Mouse (Mus musculus): ENCODE measurements at regions not wholly inside any gene's neighbourhood (a gene's known extent, or its start where the extent isn't known, plus 50 kb on each side); places are given as distances from the start of the nearest gene placed in this dataset.
A peak's percentile ranks its signal among the peaks of the same experiment; 100 is the strongest.

DNA sequence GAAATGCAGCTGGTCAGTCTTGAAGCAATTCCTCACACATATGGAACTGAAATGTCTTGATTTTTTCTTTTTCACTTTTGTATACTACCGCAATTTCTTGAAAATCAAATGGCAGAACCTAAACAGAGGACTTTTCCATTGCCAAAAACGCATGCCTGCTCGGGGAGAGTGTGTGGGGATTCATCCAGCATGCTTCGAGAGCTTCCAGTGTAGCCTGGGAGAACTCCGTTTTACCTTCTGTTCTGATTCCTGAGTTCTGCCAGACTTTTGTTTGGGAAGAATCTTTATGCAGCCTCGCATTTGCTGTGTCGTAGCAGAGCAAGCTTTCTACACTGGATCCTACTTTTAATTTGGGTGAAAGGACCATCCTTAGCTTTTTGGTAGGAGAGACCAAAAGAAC, 461.4 kb downstream of the Lmo4 start:
- 68% methylated on average over 7 of the region's 7 CpGs for WGBS
- Histone ChIP-seq H3K9me3 (replicated peaks; ENCODE audit: control insufficient read depth, low read length) (no peaks in the 10 kb centered on the region), H3K4me3 (ENCODE audit: low read length) (no peak overlapping the region), H3K27me3 (ENCODE audit: control insufficient read depth, insufficient read depth, low read length) (no peaks in the 10 kb centered on the region), H3K9ac (ENCODE audit: low read length) (no peak overlapping the region), H3K4me1 (ENCODE audit: control insufficient read depth, insufficient read depth, low read length) (no peaks in the 10 kb centered on the region), H3K27ac (ENCODE audit: low read length) (no peak overlapping the region), H3K4me2 (ENCODE audit: low read depth, low read length) (peak overlapping the region; percentile 0; the same call in 1 of the 2 replicates), H3K36me3 (ENCODE audit: control insufficient read depth, insufficient read depth) (no peaks in the 10 kb centered on the region)
- ATAC-seq (replicated peaks; ENCODE audit: extremely low read depth, insufficient read depth, low FRiP score), result no peak

DNA sequence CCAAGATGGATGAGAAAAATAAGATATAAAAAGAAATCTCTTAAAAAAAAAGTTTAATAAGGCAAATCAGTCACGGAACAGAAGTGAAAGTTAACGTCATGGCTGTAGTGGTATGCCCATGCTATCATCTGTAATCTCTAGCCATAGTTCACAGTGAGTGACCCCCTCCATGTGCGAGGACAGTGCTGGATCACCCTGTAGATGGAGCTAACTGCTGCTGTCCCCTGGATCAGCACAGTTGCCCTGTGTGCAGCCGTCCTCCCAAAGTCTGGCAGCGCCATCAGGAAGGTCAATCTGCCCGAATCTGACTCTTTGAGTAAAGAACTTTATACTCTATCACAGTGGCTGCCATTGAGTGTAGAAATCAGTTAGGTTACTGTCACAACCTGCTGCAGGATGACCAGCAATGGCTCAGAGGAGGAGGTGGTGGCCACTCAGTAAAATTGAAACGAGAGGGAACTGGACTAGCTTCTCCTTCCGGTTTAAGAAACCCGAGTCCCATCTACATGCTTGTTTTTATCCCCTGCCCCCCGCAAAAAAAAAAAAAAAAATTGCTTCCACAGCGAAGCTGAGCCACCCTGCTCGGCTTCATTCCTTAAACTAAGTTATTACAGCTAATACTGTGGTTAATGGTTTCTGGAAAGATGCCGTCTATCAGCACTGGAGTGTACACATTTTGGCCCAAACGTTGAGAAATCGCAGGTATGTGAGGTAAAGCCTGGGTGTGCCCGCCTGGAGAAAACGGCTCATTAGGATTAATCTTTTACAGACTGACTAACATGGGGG, 462.0 kb downstream of the Lmo4 start:
- no peak for ATAC-seq (replicated peaks; ENCODE audit: extremely low read depth, insufficient read depth, low FRiP score)
- no peak overlapping the region for H3K9ac ChIP-seq (ENCODE audit: low read length)
- 66% methylated on average over 17 of the region's 17 CpGs for WGBS
- H3K36me3 ChIP-seq (ENCODE audit: control insufficient read depth, insufficient read depth), result no peaks in the 10 kb centered on the region
- no peaks in the 10 kb centered on the region for H3K27me3 ChIP-seq (ENCODE audit: control insufficient read depth, insufficient read depth, low read length)
- H3K4me2 ChIP-seq (ENCODE audit: low read depth, low read length), result peak overlapping the region; percentile 0; the same call in 1 of the 2 replicates
- no peaks in the 10 kb centered on the region for H3K4me1 ChIP-seq (ENCODE audit: control insufficient read depth, insufficient read depth, low read length)
- no peak overlapping the region for H3K27ac ChIP-seq (ENCODE audit: low read length)
- no peak overlapping the region for H3K4me3 ChIP-seq (ENCODE audit: low read length)
- no peaks in the 10 kb centered on the region for H3K9me3 ChIP-seq (replicated peaks; ENCODE audit: control insufficient read depth, low read length)

DNA sequence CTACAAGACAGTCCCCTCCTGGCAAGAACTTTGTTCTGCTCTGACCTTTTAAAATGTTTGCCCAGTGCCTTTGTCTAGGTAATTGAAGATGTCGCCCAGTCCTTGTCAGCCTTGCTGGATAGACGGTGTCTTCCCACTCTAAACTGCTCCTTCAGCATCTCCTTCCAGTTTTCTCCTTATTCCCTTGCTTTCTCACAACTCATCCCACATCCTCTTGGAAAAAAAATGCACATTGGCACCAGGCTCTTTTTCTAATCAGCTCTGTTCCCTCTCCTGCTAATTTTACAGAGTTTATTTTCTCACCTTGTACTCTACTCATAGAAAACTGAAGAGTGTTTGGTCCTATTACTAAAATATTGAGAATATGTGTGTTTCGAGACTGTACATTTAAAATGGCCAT, 466.3 kb downstream of the Lmo4 start:
- no peak for ATAC-seq (replicated peaks; ENCODE audit: extremely low read depth, insufficient read depth, low FRiP score)
- Histone ChIP-seq H3K4me2 (ENCODE audit: low read depth, low read length) (no peak overlapping the region), H3K36me3 (ENCODE audit: control insufficient read depth, insufficient read depth) (no peaks in the 10 kb centered on the region), H3K9me3 (replicated peaks; ENCODE audit: control insufficient read depth, low read length) (no peaks in the 10 kb centered on the region), H3K27me3 (ENCODE audit: control insufficient read depth, insufficient read depth, low read length) (no peaks in the 10 kb centered on the region), H3K4me3 (ENCODE audit: low read length) (no peak overlapping the region), H3K27ac (ENCODE audit: low read length) (no peak overlapping the region), H3K9ac (ENCODE audit: low read length) (no peak overlapping the region), H3K4me1 (ENCODE audit: control insufficient read depth, insufficient read depth, low read length) (no peaks in the 10 kb centered on the region)
- 63% methylated on average over 3 of the region's 3 CpGs for WGBS

DNA sequence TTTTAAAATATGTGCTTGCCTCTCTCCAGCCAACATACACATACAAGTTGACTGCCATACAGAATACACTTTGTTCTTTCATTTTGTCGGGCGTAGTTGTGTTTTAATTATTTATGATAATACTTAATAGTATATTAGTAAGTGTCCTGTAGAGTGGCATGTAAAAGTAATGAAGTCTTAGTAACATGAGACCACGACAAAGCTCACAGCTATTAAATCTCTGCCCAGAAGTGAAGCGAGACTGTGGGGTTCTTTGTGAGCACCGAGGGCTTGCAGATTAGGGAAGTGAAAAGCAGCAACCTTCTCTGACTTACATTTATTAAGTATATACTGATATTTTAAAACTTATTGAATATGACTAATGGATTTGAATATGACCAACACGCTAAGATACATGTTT, 467.2 kb downstream of the Lmo4 start:
- no peak for ATAC-seq (replicated peaks; ENCODE audit: extremely low read depth, insufficient read depth, low FRiP score)
- H3K36me3 ChIP-seq (ENCODE audit: control insufficient read depth, insufficient read depth), result no peaks in the 10 kb centered on the region
- H3K4me3 ChIP-seq (ENCODE audit: low read length), result no peak overlapping the region
- H3K27me3 ChIP-seq (ENCODE audit: control insufficient read depth, insufficient read depth, low read length), result no peaks in the 10 kb centered on the region
- 78% methylated on average over 6 of the region's 6 CpGs for WGBS
- no peaks in the 10 kb centered on the region for H3K4me1 ChIP-seq (ENCODE audit: control insufficient read depth, insufficient read depth, low read length)
- H3K27ac ChIP-seq (ENCODE audit: low read length), result no peak overlapping the region
- H3K4me2 ChIP-seq (ENCODE audit: low read depth, low read length), result no peak overlapping the region
- no peak overlapping the region for H3K9ac ChIP-seq (ENCODE audit: low read length)
- H3K9me3 ChIP-seq (replicated peaks; ENCODE audit: control insufficient read depth, low read length), result no peaks in the 10 kb centered on the region

DNA sequence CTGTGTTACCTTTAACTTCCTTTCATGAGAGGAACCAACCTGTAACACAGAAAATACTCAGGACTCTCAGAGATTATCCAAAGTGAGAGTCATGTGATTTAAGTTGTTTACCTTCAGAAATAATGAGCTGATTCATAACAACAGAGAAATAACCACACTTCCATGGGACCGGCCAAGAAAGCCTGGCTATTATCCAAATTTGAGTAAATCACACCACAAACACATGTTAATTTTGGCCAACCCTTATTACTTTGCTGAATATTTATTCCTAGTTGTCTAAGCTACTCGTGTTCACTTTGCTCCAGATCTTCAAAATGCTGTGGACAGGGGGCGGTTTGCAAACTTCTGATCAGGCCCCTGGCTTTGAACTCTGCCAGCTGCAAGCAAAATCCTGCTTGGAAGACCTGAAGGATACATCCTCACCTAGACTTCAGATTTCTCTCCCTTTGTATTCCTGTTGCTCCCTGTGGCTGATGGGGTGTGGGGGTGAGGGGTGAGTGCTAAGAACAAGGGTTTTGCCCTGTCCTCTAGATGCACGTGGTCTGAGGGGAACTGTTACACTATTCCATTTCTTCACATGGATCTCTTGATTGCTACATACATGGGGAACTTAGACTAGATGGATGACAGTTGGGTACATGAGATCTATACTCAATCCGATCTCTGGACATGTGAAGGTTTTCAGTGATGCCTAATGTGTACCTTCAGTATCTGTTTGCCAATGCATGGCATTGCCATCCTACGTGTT, 468.2 kb downstream of the Lmo4 start:
- no peak overlapping the region for H3K4me2 ChIP-seq (ENCODE audit: low read depth, low read length)
- no peak overlapping the region for H3K27ac ChIP-seq (ENCODE audit: low read length)
- ATAC-seq (replicated peaks; ENCODE audit: extremely low read depth, insufficient read depth, low FRiP score), result no peak
- no peaks in the 10 kb centered on the region for H3K27me3 ChIP-seq (ENCODE audit: control insufficient read depth, insufficient read depth, low read length)
- H3K9ac ChIP-seq (ENCODE audit: low read length), result no peak overlapping the region
- no peak overlapping the region for H3K4me3 ChIP-seq (ENCODE audit: low read length)
- H3K4me1 ChIP-seq (ENCODE audit: control insufficient read depth, insufficient read depth, low read length), result no peaks in the 10 kb centered on the region
- WGBS, result 76% methylated on average over 6 of the region's 6 CpGs
- H3K36me3 ChIP-seq (ENCODE audit: control insufficient read depth, insufficient read depth), result no peaks in the 10 kb centered on the region
- no peaks in the 10 kb centered on the region for H3K9me3 ChIP-seq (replicated peaks; ENCODE audit: control insufficient read depth, low read length)

DNA sequence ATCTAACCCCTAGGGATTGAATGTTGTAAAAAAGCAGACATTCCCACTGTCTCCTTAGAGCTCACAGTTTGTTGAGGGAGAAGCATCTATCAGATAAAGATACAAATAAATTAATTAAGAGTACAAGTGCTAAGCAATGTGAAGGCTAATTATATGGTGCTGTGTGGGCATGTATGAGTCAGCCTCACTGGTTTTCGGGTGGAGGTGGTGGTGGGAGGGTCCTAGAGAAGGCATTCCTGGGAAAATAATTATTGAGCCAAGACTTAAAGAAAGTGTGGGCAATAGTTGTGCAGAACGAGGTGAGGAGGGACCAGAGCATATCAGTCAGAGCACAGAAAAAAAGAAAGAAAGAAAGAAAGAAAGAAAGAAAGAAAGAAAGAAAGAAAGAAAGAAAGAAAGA, 470.2 kb downstream of the Lmo4 start:
- Histone ChIP-seq H3K4me1 (ENCODE audit: control insufficient read depth, insufficient read depth, low read length) (no peaks in the 10 kb centered on the region), H3K4me3 (ENCODE audit: low read length) (no peak overlapping the region), H3K4me2 (ENCODE audit: low read depth, low read length) (no peak overlapping the region), H3K36me3 (ENCODE audit: control insufficient read depth, insufficient read depth) (no peaks in the 10 kb centered on the region), H3K27me3 (ENCODE audit: control insufficient read depth, insufficient read depth, low read length) (no peaks in the 10 kb centered on the region), H3K27ac (ENCODE audit: low read length) (no peak overlapping the region), H3K9me3 (replicated peaks; ENCODE audit: control insufficient read depth, low read length) (no peaks in the 10 kb centered on the region), H3K9ac (ENCODE audit: low read length) (no peak overlapping the region)
- no peak for ATAC-seq (replicated peaks; ENCODE audit: extremely low read depth, insufficient read depth, low FRiP score)
- WGBS, result 70% methylated on average over 2 of the region's 2 CpGs

DNA sequence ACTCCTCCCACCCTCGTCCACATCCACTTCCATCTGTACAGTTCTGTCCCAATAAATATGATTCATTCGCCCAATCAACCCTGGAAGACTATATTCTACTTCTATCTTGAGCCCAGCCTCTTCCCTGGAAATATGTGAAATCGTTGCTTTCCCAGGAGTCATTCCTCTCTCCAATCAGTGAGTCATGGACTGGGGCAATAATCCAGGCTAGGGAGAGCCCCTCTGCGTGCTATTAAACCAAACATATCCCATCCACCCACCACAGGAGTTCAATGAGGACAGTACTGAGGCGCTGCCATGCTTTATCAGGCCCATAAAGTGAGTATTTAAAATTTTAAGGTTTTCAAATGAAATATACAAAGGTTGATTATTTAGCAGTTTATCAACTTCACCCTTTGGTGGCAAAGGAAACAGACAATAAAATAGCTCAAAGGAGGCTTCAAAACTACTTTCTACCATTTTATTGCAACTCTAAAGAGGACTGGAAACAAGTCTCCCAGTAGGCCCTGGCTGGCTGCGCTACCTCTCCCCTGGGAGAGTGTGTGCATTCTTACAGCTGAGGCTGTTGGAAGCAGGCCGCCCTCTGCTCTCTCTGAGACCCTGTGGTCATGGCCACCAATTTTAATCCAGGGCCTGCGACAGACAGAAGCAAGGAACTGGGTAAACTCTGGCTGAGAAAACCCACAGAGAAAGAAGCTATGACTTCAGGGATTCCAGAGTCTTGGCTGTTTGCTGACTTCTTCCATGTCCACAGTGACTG, 471.9 kb downstream of the Lmo4 start:
- WGBS, result 75% methylated on average over 8 of the region's 8 CpGs
- ATAC-seq (replicated peaks; ENCODE audit: extremely low read depth, insufficient read depth, low FRiP score), result no peak
- Histone ChIP-seq H3K4me3 (ENCODE audit: low read length) (no peak overlapping the region), H3K27ac (ENCODE audit: low read length) (no peak overlapping the region), H3K36me3 (ENCODE audit: control insufficient read depth, insufficient read depth) (no peaks in the 10 kb centered on the region), H3K27me3 (ENCODE audit: control insufficient read depth, insufficient read depth, low read length) (no peaks in the 10 kb centered on the region), H3K4me2 (ENCODE audit: low read depth, low read length) (no peak overlapping the region), H3K9ac (ENCODE audit: low read length) (no peak overlapping the region), H3K4me1 (ENCODE audit: control insufficient read depth, insufficient read depth, low read length) (no peaks in the 10 kb centered on the region), H3K9me3 (replicated peaks; ENCODE audit: control insufficient read depth, low read length) (no peaks in the 10 kb centered on the region)

DNA sequence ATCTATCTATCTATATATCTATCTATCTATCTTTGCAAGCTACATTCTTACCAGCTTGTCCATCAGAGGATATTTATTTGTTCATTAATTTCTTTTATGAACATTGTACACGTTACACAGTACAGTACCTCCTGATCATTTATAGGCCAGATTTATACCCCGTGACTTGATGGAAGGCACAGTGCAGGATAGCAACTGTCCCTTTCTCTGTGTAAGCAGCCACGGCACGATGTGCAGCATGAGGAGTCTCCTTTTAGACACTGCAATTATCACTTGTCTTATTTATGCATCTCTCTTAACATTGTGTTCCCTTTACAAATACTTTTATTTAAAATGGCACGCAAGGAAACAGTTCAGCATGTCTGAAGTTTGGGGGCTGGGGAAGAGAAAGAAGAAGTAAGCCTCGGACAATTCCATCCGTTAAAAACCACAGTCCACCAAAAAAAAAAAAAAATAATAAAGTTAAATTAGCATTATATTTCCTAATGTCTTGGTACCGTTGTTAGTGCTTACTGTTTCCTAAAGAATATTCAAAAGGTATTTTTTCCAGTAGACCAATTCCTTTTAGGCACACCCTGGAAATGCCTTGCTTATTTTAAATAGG, 475.4 kb downstream of the Lmo4 start:
- no peak for ATAC-seq (replicated peaks; ENCODE audit: extremely low read depth, insufficient read depth, low FRiP score)
- no peak overlapping the region for H3K4me3 ChIP-seq (ENCODE audit: low read length)
- no peak overlapping the region for H3K9ac ChIP-seq (ENCODE audit: low read length)
- H3K27ac ChIP-seq (ENCODE audit: low read length), result no peak overlapping the region
- no peak overlapping the region for H3K4me2 ChIP-seq (ENCODE audit: low read depth, low read length)
- H3K36me3 ChIP-seq (ENCODE audit: control insufficient read depth, insufficient read depth), result no peaks in the 10 kb centered on the region
- no peaks in the 10 kb centered on the region for H3K9me3 ChIP-seq (replicated peaks; ENCODE audit: control insufficient read depth, low read length)
- 78% methylated on average over 8 of the region's 8 CpGs for WGBS
- no peaks in the 10 kb centered on the region for H3K27me3 ChIP-seq (ENCODE audit: control insufficient read depth, insufficient read depth, low read length)
- no peaks in the 10 kb centered on the region for H3K4me1 ChIP-seq (ENCODE audit: control insufficient read depth, insufficient read depth, low read length)
